Mouse (Mus musculus) CH12.LX (cell line): Measurements from ENCODE around the gene P2rx7. TPM values are rescaled to one million over a fixed set of nuclear protein-coding genes. Genes with fewer than 3 reads are reported as not detected.

Experiments used
- DNase-seq: peaks from one replicate; pipeline ENCODE4 v3.0.0-alpha.2; 2013; ENCODE audit errors: extremely low read depth
- H3K27ac ChIP-seq: 2 replicates; pipeline ENCODE4 v1.5.1; 2012; ENCODE audit warnings: low read depth, mild to moderate bottlenecking, control low read depth, moderate library complexity; ENCODE audit not compliant: insufficient read depth
- H3K27me3 ChIP-seq: replicated peaks from 2 replicates; pipeline ENCODE3; 2012; ENCODE audit warnings: inconsistent platforms
- H3K36me3 ChIP-seq, 2 experiments: replicated peaks in 1 of 2; 2 replicates each; pipeline versions ENCODE3 to v1.6.1; 2012; ENCODE audit warnings: inconsistent platforms in 1 of 2, low read length in 1 of 2, mild to moderate bottlenecking in 1 of 2, mixed read lengths in 1 of 2, moderate library complexity in 1 of 2; ENCODE audit not compliant: control insufficient read depth in 1 of 2, insufficient read depth in 1 of 2
- H3K4me1 ChIP-seq, 2 experiments: 2 replicates each; pipeline ENCODE4 v1.6.1; 2012; ENCODE audit warnings: inconsistent platforms in 1 of 2, moderate library complexity in 1 of 2; ENCODE audit not compliant: insufficient read depth in 2 of 2, control insufficient read depth in 1 of 2
- H3K4me2 ChIP-seq: 2 replicates; pipeline ENCODE4 v1.6.1; 2012; ENCODE audit warnings: low read depth, mild to moderate bottlenecking, control low read depth; ENCODE audit not compliant: poor library complexity, insufficient read depth, severe bottlenecking
- H3K4me3 ChIP-seq, 3 experiments: fragments of 150-350 bp in 1 of 3; sonication (generic) in 1 of 3; replicated peaks in 1 of 3; 2 replicates each; pipeline versions ENCODE3 to v1.5.1; 2011 to 2012; ENCODE audit warnings: low read depth in 2 of 3, low read length in 2 of 3, mild to moderate bottlenecking in 2 of 3, moderate library complexity in 2 of 3, control low read depth in 1 of 3, improper control_type of control experiment in 1 of 3, inconsistent platforms in 1 of 3, mixed read lengths in 1 of 3; ENCODE audit not compliant: poor library complexity in 1 of 3
- H3K79me2 ChIP-seq: replicated peaks from 2 replicates; pipeline ENCODE4 v1.6.1; 2012; ENCODE audit warnings: mild to moderate bottlenecking, moderate library complexity; ENCODE audit not compliant: control insufficient read depth, poor library complexity, insufficient read depth, severe bottlenecking; ENCODE audit errors: extremely low read depth
- H3K9ac ChIP-seq: 2 replicates; pipeline ENCODE4 v1.6.1; 2012; ENCODE audit warnings: low read depth, mild to moderate bottlenecking, control low read depth, moderate library complexity; ENCODE audit not compliant: insufficient read depth
- H3K9me3 ChIP-seq: replicated peaks from 2 replicates; pipeline ENCODE3; 2012; ENCODE audit warnings: low read length, inconsistent platforms, mixed read lengths
- BHLHE40 ChIP-seq: IDR thresholded peaks from 2 replicates; pipeline ENCODE4 v1.6.1; 2011; ENCODE audit warnings: mild to moderate bottlenecking, low read depth, low read length, improper control_type of control experiment
- CTCF ChIP-seq, 2 experiments: IDR thresholded peaks in 1 of 2; conservative IDR thresholded peaks in 1 of 2; 2 replicates each; pipeline ENCODE4 v1.5.1; 2011 to 2012; ENCODE audit warnings: low read depth in 2 of 2, low read length in 2 of 2, improper control_type of control experiment in 1 of 2, inconsistent platforms in 1 of 2, mild to moderate bottlenecking in 1 of 2, moderate library complexity in 1 of 2
- ELF1 ChIP-seq: IDR thresholded peaks from 2 replicates; pipeline ENCODE4 v1.6.1; 2014; ENCODE audit warnings: low read depth, mild to moderate bottlenecking, inconsistent platforms, low read length, improper control_type of control experiment
- ETS1 ChIP-seq: conservative IDR thresholded peaks from 2 replicates; pipeline ENCODE4 v1.6.1; 2012; ENCODE audit warnings: low read depth, mild to moderate bottlenecking, inconsistent platforms, low read length, improper control_type of control experiment, moderate library complexity
- HCFC1 ChIP-seq: IDR thresholded peaks from 2 replicates; pipeline ENCODE4 v1.6.1; 2012; ENCODE audit warnings: low read depth, mild to moderate bottlenecking, inconsistent platforms, low read length, improper control_type of control experiment
- IRF4 ChIP-seq: IDR thresholded peaks from 2 replicates; pipeline ENCODE4 v1.6.1; 2014; ENCODE audit warnings: low read depth, mild to moderate bottlenecking, inconsistent platforms, low read length, improper control_type of control experiment
- JUN ChIP-seq: IDR thresholded peaks from 2 replicates; pipeline ENCODE4 v1.6.1; 2011; ENCODE audit warnings: low read depth, mild to moderate bottlenecking, low read length, improper control_type of control experiment, moderate library complexity; ENCODE audit not compliant: insufficient read depth
- JUND ChIP-seq: conservative IDR thresholded peaks from 2 replicates; pipeline ENCODE4 v1.6.1; 2011; ENCODE audit warnings: low read depth, low read length, improper control_type of control experiment
- KAT2A ChIP-seq: IDR thresholded peaks from 2 replicates; pipeline ENCODE4 v1.6.1; 2012; ENCODE audit warnings: low read length, improper control_type of control experiment, inconsistent platforms; ENCODE audit not compliant: insufficient replicate concordance
- MAFK ChIP-seq: IDR thresholded peaks from 2 replicates; pipeline ENCODE4 v1.6.1; 2011; ENCODE audit warnings: low read length, improper control_type of control experiment; ENCODE audit not compliant: insufficient replicate concordance
- MAX ChIP-seq: IDR thresholded peaks from 2 replicates; pipeline ENCODE4 v1.6.1; 2011; ENCODE audit warnings: low read length, improper control_type of control experiment
- MXI1 ChIP-seq: IDR thresholded peaks from 2 replicates; pipeline ENCODE4 v1.6.1; 2011; ENCODE audit warnings: mild to moderate bottlenecking, low read depth, low read length, improper control_type of control experiment
- POLR2A ChIP-seq: IDR thresholded peaks from 2 replicates; pipeline ENCODE4 v1.6.1; 2011; ENCODE audit warnings: low read depth, mild to moderate bottlenecking, improper control_type of control experiment, low read length
- POLR2AphosphoS2 ChIP-seq: IDR thresholded peaks from 2 replicates; pipeline ENCODE4 v1.6.1; 2011; ENCODE audit warnings: low read depth, low read length, improper control_type of control experiment
- SMC3 ChIP-seq: IDR thresholded peaks from 2 replicates; pipeline ENCODE4 v1.6.1; 2011; ENCODE audit warnings: low read depth, low read length, improper control_type of control experiment
- TCF12 ChIP-seq: IDR thresholded peaks from 2 replicates; pipeline ENCODE4 v1.6.1; 2014; ENCODE audit warnings: low read depth, mild to moderate bottlenecking, inconsistent platforms, low read length, improper control_type of control experiment
- UBTF ChIP-seq: IDR thresholded peaks from 2 replicates; pipeline ENCODE4 v1.6.1; 2012; ENCODE audit warnings: low read depth, mild to moderate bottlenecking, inconsistent platforms, low read length, improper control_type of control experiment, moderate library complexity
- ZC3H11A ChIP-seq: IDR thresholded peaks from 2 replicates; pipeline ENCODE4 v1.6.1; 2012; ENCODE audit warnings: low read depth, mild to moderate bottlenecking, inconsistent platforms, low read length, improper control_type of control experiment
- ZKSCAN1 ChIP-seq: IDR thresholded peaks from 2 replicates; pipeline ENCODE4 v1.6.1; 2012; ENCODE audit warnings: low read depth, inconsistent platforms, low read length, improper control_type of control experiment, borderline replicate concordance
- ZMIZ1 ChIP-seq: IDR thresholded peaks from 2 replicates; pipeline ENCODE4 v1.6.1; 2012; ENCODE audit warnings: low read depth, mild to moderate bottlenecking, inconsistent platforms, low read length, improper control_type of control experiment
- ZNF384 ChIP-seq: IDR thresholded peaks from 2 replicates; pipeline ENCODE4 v1.6.1; 2012; ENCODE audit warnings: low read depth, low read length, improper control_type of control experiment, inconsistent platforms
- dilution Hi-C: fragments of 300-500 bp; cut with MboI; formaldehyde crosslinking; loops from 2 replicates; pipeline ENCODE4 v1.14.3; 2020; ENCODE audit warnings: low sequenced_read_pairs; ENCODE audit not compliant: extremely low pct_unique_long_range_greater_than_20kb, extremely low pct_ligation_motif_present
- in situ Hi-C: fragments of 300-500 bp; cut with MboI; formaldehyde crosslinking; loops from 3 replicates; pipeline ENCODE4 v1.14.3; 2019; ENCODE audit warnings: low sequenced_read_pairs, low pct_ligation_motif_present, low pct_unique_long_range_greater_than_20kb, mixed read lengths
- polyA plus RNA-seq: library from polyadenylated mRNA; unstranded; fragments of >175 nt; gene quantifications from 2 replicates; pipeline ENCODE4 v1.2.1, GENCODE M21; 2012; ENCODE audit warnings: low read depth; ENCODE audit not compliant: insufficient read length
- total RNA-seq, 2 experiments: library from RNA; depleted of rRNA; stranded (reverse); fragments of 300-350 nt in 1 of 2; fragments of >200 nt in 1 of 2; gene quantifications; 2 replicates each; pipeline ENCODE4 v1.2.3; 2012 to 2014

Gene P2rx7
- total and polyA plus RNA-seq, 3 experiments = 0.59 to 1.5 (median 1.5) TPM

- dilution Hi-C loops (no loop called here), in situ Hi-C loops (no loop called here)
- Histone ChIP-seq H3K79me2 (no peaks in the 10 kb centered on the region), H3K4me2 (no peak overlapping the region), H3K9me3 (no peaks in the 10 kb centered on the region), H3K4me1 (no peaks in the 10 kb centered on the region), H3K36me3 (no peaks in the 10 kb centered on the region), H3K9ac (no peak overlapping the region), H3K27me3 (no peaks in the 10 kb centered on the region), H3K4me3 (no peak overlapping the region), H3K27ac (no peak overlapping the region)
- no peak for TF ChIP-seq ZNF384
- TF ChIP-seq POLR2A = no peak
- TF ChIP-seq JUND = no peak
- no peak for TF ChIP-seq UBTF
- no peak for TF ChIP-seq MXI1
- no peak for TF ChIP-seq KAT2A
- no peak for TF ChIP-seq MAX
- TF ChIP-seq TCF12 = no peak
- TF ChIP-seq ZMIZ1 = no peak
- no peak for TF ChIP-seq JUN
- TF ChIP-seq POLR2AphosphoS2 = no peak
- TF ChIP-seq MAFK = no peak
- TF ChIP-seq ETS1 = no peak
- no peak for TF ChIP-seq HCFC1
- TF ChIP-seq ELF1 = no peak
- no peak for TF ChIP-seq BHLHE40
- TF ChIP-seq IRF4 = no peak
- TF ChIP-seq SMC3 = no peak
- no peak for TF ChIP-seq ZKSCAN1
- no peak for DNase-seq
Observed at GRCm38 (mm10) chr5:122672298-122672697, 28.6 kb downstream of the P2rx7 start.

DNA sequence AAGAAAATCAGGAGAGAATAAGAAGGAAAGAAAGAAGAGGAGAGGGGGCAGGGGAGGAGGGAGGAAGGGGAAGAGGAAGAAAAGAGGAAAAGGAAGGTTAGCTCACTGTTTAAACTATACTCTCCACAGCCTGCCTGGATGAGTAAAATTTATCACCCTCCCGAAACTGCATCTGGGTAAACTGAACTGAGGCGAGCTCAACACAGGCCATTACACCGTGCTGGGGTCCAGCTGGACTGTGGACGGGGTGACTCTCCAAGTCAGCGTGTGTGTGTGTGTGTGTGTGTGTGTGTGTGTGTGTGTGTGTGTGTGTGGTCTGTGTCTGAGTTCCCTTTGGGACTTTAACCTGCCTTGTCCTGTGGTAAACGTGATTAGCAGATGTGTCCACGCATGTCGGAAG lies 32.3 kb downstream of the P2rx7 start:
- Histone ChIP-seq H3K4me1 (no peaks in the 10 kb centered on the region), H3K36me3 (peaks cover 0 to 1% of the 10 kb centered on the region in 2 experiments), H3K9me3 (no peaks in the 10 kb centered on the region), H3K27me3 (no peaks in the 10 kb centered on the region), H3K9ac (no peak overlapping the region), H3K79me2 (no peaks in the 10 kb centered on the region), H3K4me3 (no peak overlapping the region), H3K4me2 (no peak overlapping the region), H3K27ac (no peak overlapping the region)
- TF ChIP-seq POLR2AphosphoS2 (no peak), MXI1 (no peak), CTCF (conservative IDR thresholded peaks at IDR 0.05 in 1 of 2, IDR thresholded peaks at IDR 0.05 in 1 of 2; ENCODE audit: low read depth in 2 of 2, low read length in 2 of 2) (no peak), ZC3H11A (no peak)
- in situ Hi-C loops (no loop called here), dilution Hi-C loops (no loop called here)
- DNase-seq = no peak
